Mouse (Mus musculus) heart, embryonic 10.5 days (tissue): Measurements from ENCODE around the gene Fam219a. TPM values are rescaled to one million over a fixed set of nuclear protein-coding genes. Genes with fewer than 3 reads are reported as not detected.

Experiments used
- DNase-seq: peaks from one replicate; pipeline ENCODE4 v3.0.0-alpha.2; 2017; ENCODE audit warnings: low spot score
- H3K27ac ChIP-seq: fragments of 300-500 bp; sonication (generic); 2 replicates; pipeline ENCODE4 v1.5.1; 2016; ENCODE audit warnings: mild to moderate bottlenecking
- H3K27me3 ChIP-seq: fragments of 300-500 bp; sonication (generic); 2 replicates; pipeline ENCODE4 v1.6.1; 2016; ENCODE audit warnings: mild to moderate bottlenecking; ENCODE audit not compliant: poor library complexity, insufficient read depth, severe bottlenecking
- H3K36me3 ChIP-seq: fragments of 300-500 bp; sonication (generic); 2 replicates; pipeline ENCODE4 v1.6.1; 2016; ENCODE audit warnings: mild to moderate bottlenecking, moderate library complexity
- H3K4me1 ChIP-seq: fragments of 300-500 bp; sonication (generic); 2 replicates; pipeline ENCODE4 v1.6.1; 2016; ENCODE audit warnings: mild to moderate bottlenecking
- H3K4me3 ChIP-seq: fragments of 300-500 bp; sonication (generic); 2 replicates; pipeline ENCODE4 v1.5.1; 2016; ENCODE audit warnings: mild to moderate bottlenecking, moderate library complexity
- H3K9me3 ChIP-seq: fragments of 300-500 bp; sonication (generic); 2 replicates; pipeline ENCODE4 v1.6.1; 2016; ENCODE audit warnings: mild to moderate bottlenecking, moderate library complexity
- WGBS: fragments of 180-500 bp; shearing (Covaris S2); methylation state at CpG from one replicate; pipeline ENCODE4 v1.1.7; 2016; 5-methylcytosine and 5-hydroxymethylcytosine counted together
- polyA plus RNA-seq: library from polyadenylated mRNA; unstranded; fragments of >200 nt; fragmentation: Nextera tagmentation; extraction: Ambion mirVana; gene quantifications from 2 replicates; pipeline ENCODE4 v1.2.1, GENCODE M21; 2016

Fam219a gene
- polyA plus RNA-seq, 1 experiment from 2014 or later, result 2.2 TPM

GRCm38 (mm10) chr4:41513309-41513708 lies 56.0 kb downstream of the Fam219a start:
- peaks cover 49% of the 10 kb centered on the region for H3K27me3 ChIP-seq

GRCm38 (mm10) chr4:41507998-41508397 lies 61.3 kb downstream of the Fam219a start:
- peaks cover 25% of the 10 kb centered on the region for H3K4me1 ChIP-seq
- peaks cover 61% of the 10 kb centered on the region for H3K27me3 ChIP-seq
- no peaks in the 10 kb centered on the region for H3K9me3 ChIP-seq
- H3K36me3 ChIP-seq, result no peaks in the 10 kb centered on the region
- WGBS, result 34% methylated on average over 7 of the region's 7 CpGs
- no peak for DNase-seq
- H3K4me3 ChIP-seq, result no peak overlapping the region
- no peak overlapping the region for H3K27ac ChIP-seq

More at GRCm38 (mm10) chr4:41513309-41513708, 56.0 kb downstream of the Fam219a start:
- Histone ChIP-seq H3K9me3 (no peaks in the 10 kb centered on the region), H3K4me1 (peaks cover 5% of the 10 kb centered on the region; the same call in 1 of the 2 replicates), H3K4me3 (no peak overlapping the region), H3K27ac (no peak overlapping the region), H3K36me3 (no peaks in the 10 kb centered on the region)
- no peak for DNase-seq
- WGBS, result 44% methylated on average over 4 of the region's 4 CpGs

GRCm38 (mm10) chr4:41507326-41507924 lies 61.9 kb downstream of the Fam219a start:
- H3K27me3 ChIP-seq, result peaks cover 59% of the 10 kb centered on the region
- no peak for DNase-seq

GRCm38 (mm10) chr4:41506906-41507305 lies 62.4 kb downstream of the Fam219a start:
- Histone ChIP-seq H3K36me3 (no peaks in the 10 kb centered on the region), H3K4me3 (peak overlapping the region; percentile 69), H3K27me3 (peaks cover 60% of the 10 kb centered on the region), H3K27ac (peak overlapping the region; percentile 74), H3K4me1 (peaks cover 35% of the 10 kb centered on the region), H3K9me3 (no peaks in the 10 kb centered on the region)
- under 1% methylated on average over 28 of the region's 29 CpGs for WGBS
- peak; percentile 95 for DNase-seq

More at GRCm38 (mm10) chr4:41507326-41507924, 61.9 kb downstream of the Fam219a start:
- H3K27ac ChIP-seq, result peak overlapping the region; percentile 74
- H3K9me3 ChIP-seq, result no peaks in the 10 kb centered on the region
- no peaks in the 10 kb centered on the region for H3K36me3 ChIP-seq
- H3K4me3 ChIP-seq, result peak overlapping the region; percentile 69
- 2% methylated on average over 22 of the region's 22 CpGs for WGBS
- peaks cover 30% of the 10 kb centered on the region for H3K4me1 ChIP-seq

- no peaks in the 10 kb centered on the region for H3K9me3 ChIP-seq
- peaks cover 35% of the 10 kb centered on the region for H3K4me1 ChIP-seq
- peak; percentile 86 for DNase-seq
- WGBS, result 8% methylated on average over 13 of the region's 13 CpGs
- H3K27ac ChIP-seq, result no peak overlapping the region
- no peaks in the 10 kb centered on the region for H3K36me3 ChIP-seq
- H3K4me3 ChIP-seq, result peak overlapping the region; percentile 69
- peaks cover 60% of the 10 kb centered on the region for H3K27me3 ChIP-seq
Observed at GRCm38 (mm10) chr4:41506156-41506555, 63.2 kb downstream of the Fam219a start.

- no peak for DNase-seq
- 46% methylated on average over 11 of the region's 11 CpGs for WGBS
- Histone ChIP-seq H3K4me1 (peaks cover 35% of the 10 kb centered on the region), H3K27ac (no peak overlapping the region), H3K36me3 (no peaks in the 10 kb centered on the region), H3K27me3 (peaks cover 63% of the 10 kb centered on the region), H3K4me3 (no peak overlapping the region), H3K9me3 (no peaks in the 10 kb centered on the region)
Observed at GRCm38 (mm10) chr4:41505131-41505551, 64.2 kb downstream of the Fam219a start.

GRCm38 (mm10) chr4:41504325-41504724 lies 65.0 kb downstream of the Fam219a start:
- Histone ChIP-seq H3K27ac (no peak overlapping the region), H3K36me3 (no peaks in the 10 kb centered on the region), H3K9me3 (no peaks in the 10 kb centered on the region), H3K27me3 (peaks cover 64% of the 10 kb centered on the region), H3K4me1 (peaks cover 35% of the 10 kb centered on the region), H3K4me3 (no peak overlapping the region)
- 68% methylated on average over 5 of the region's 5 CpGs for WGBS
- no peak for DNase-seq

- Histone ChIP-seq H3K9me3 (no peaks in the 10 kb centered on the region), H3K4me1 (peaks cover 47% of the 10 kb centered on the region), H3K36me3 (no peaks in the 10 kb centered on the region), H3K4me3 (peak within 1 kb of the TSS; percentile 58), H3K27ac (peak within 1 kb of the TSS; percentile 67), H3K27me3 (peaks cover 64% of the 10 kb centered on the region)
- peak; percentile 99 for DNase-seq
- 1% methylated on average over 18 of the region's 18 CpGs for WGBS
Observed at GRCm38 (mm10) chr4:41502986-41503412, 66.3 kb downstream of the Fam219a start, which contains the start of gene AI464131. Gene AI464131, minus strand, starts transcription at chr4:41503076.

- H3K36me3 ChIP-seq, result no peaks in the 10 kb centered on the region
- WGBS, result 17% methylated on average over 20 of the region's 20 CpGs
- peaks cover 65% of the 10 kb centered on the region for H3K27me3 ChIP-seq
- H3K4me3 ChIP-seq, result peak overlapping the region; percentile 58
- no peak for DNase-seq
- H3K4me1 ChIP-seq, result peaks cover 47% of the 10 kb centered on the region
- H3K27ac ChIP-seq, result peak overlapping the region; percentile 67
- no peaks in the 10 kb centered on the region for H3K9me3 ChIP-seq
Observed at GRCm38 (mm10) chr4:41502171-41502940, 67.0 kb downstream of the Fam219a start.

GRCm38 (mm10) chr4:41500787-41501186 lies 68.6 kb downstream of the Fam219a start:
- no peaks in the 10 kb centered on the region for H3K9me3 ChIP-seq
- H3K27me3 ChIP-seq, result peaks cover 81% of the 10 kb centered on the region
- H3K27ac ChIP-seq, result no peak overlapping the region
- H3K4me3 ChIP-seq, result no peak overlapping the region
- DNase-seq, result no peak
- no peaks in the 10 kb centered on the region for H3K36me3 ChIP-seq
- H3K4me1 ChIP-seq, result peaks cover 36% of the 10 kb centered on the region
- WGBS, result 68% methylated on average over 4 of the region's 4 CpGs

GRCm38 (mm10) chr4:41499619-41500018 lies 69.7 kb downstream of the Fam219a start:
- no peak overlapping the region for H3K27ac ChIP-seq
- H3K9me3 ChIP-seq, result no peaks in the 10 kb centered on the region
- H3K36me3 ChIP-seq, result no peaks in the 10 kb centered on the region
- no peak for DNase-seq
- H3K4me3 ChIP-seq, result no peak overlapping the region
- WGBS, result 55% methylated on average over 8 of the region's 8 CpGs
- peaks cover 36% of the 10 kb centered on the region for H3K4me1 ChIP-seq
- peaks cover 83% of the 10 kb centered on the region for H3K27me3 ChIP-seq

- no peak overlapping the region for H3K27ac ChIP-seq
- no peak for DNase-seq
- H3K36me3 ChIP-seq, result no peaks in the 10 kb centered on the region
- H3K4me3 ChIP-seq, result peak overlapping the region; percentile 56
- peaks cover 87% of the 10 kb centered on the region for H3K27me3 ChIP-seq
- WGBS, result 2% methylated on average over 43 of the region's 43 CpGs
- H3K4me1 ChIP-seq, result peaks cover 36% of the 10 kb centered on the region
- H3K9me3 ChIP-seq, result no peaks in the 10 kb centered on the region
Observed at GRCm38 (mm10) chr4:41498921-41499391, 70.4 kb downstream of the Fam219a start.
